Mouse (Mus musculus) heart, embryonic 11.5 days (tissue): ENCODE results near the gene D630045J12Rik. TPM values are rescaled to one million over a fixed set of nuclear protein-coding genes. Genes with fewer than 3 reads are reported as not detected.

Experiments
- ATAC-seq: fragments of 200-750 bp; cut with Nextera tagmentation; replicated peaks from 2 replicates; pipeline ENCODE4 v1.8.0; 2017; ENCODE audit warnings: moderate library complexity; ENCODE audit not compliant: insufficient number of reproducible peaks, low FRiP score, low TSS enrichment
- H3K27ac ChIP-seq: fragments of 300-500 bp; sonication (generic); 2 replicates; pipeline ENCODE4 v1.5.1; 2014; ENCODE audit warnings: mild to moderate bottlenecking, low read depth, low read length
- H3K27me3 ChIP-seq: fragments of 300-500 bp; sonication (generic); 2 replicates; pipeline ENCODE4 v1.6.1; 2014; ENCODE audit warnings: mild to moderate bottlenecking, low read length, mixed read lengths; ENCODE audit not compliant: control insufficient read depth, insufficient read depth
- H3K36me3 ChIP-seq: fragments of 300-500 bp; sonication (generic); 2 replicates; pipeline ENCODE4 v1.6.1; 2014; ENCODE audit warnings: mild to moderate bottlenecking, low read length, moderate library complexity, mixed read lengths; ENCODE audit not compliant: control insufficient read depth, insufficient read depth
- H3K4me1 ChIP-seq: fragments of 300-500 bp; sonication (generic); 2 replicates; pipeline ENCODE4 v1.6.1; 2014; ENCODE audit warnings: low read length; ENCODE audit not compliant: control insufficient read depth, insufficient read depth
- H3K4me2 ChIP-seq: fragments of 300-500 bp; sonication (generic); 2 replicates; pipeline ENCODE4 v1.6.1; 2014; ENCODE audit warnings: mild to moderate bottlenecking, moderate library complexity
- H3K4me3 ChIP-seq: fragments of 300-500 bp; sonication (generic); 2 replicates; pipeline ENCODE4 v1.5.1; 2014; ENCODE audit warnings: low read depth, low read length
- H3K9ac ChIP-seq: fragments of 300-500 bp; sonication (generic); 2 replicates; pipeline ENCODE4 v1.6.1; 2014; ENCODE audit warnings: mild to moderate bottlenecking, low read depth, low read length, moderate library complexity
- H3K9me3 ChIP-seq: fragments of 300-500 bp; sonication (generic); replicated peaks from 2 replicates; pipeline ENCODE4 v1.6.1; 2016; ENCODE audit warnings: low read length; ENCODE audit not compliant: control insufficient read depth
- WGBS: fragments of 180-500 bp; shearing (Covaris S2); extraction: QIAGEN DNeasy Blood & Tissue Kit; methylation state at CpG from one replicate; pipeline ENCODE4 v1.1.7; 2014; ENCODE audit not compliant: insufficient replicate concordance; 5-methylcytosine and 5-hydroxymethylcytosine counted together
- polyA plus RNA-seq: library from polyadenylated mRNA; unstranded; fragments of >200 nt; fragmentation: Nextera tagmentation; extraction: Ambion mirVana; gene quantifications from 2 replicates; pipeline ENCODE4 v1.2.1, GENCODE M21; 2014

The D630045J12Rik gene
- polyA plus RNA-seq, 1 experiment from 2014 or later, result 3.7 TPM

GRCm38 (mm10) chr6:38164705-38165104, 89.1 kb downstream of the D630045J12Rik start:
- Histone ChIP-seq H3K9ac (no peak overlapping the region), H3K4me2 (no peak overlapping the region), H3K4me3 (no peak overlapping the region), H3K27ac (no peak overlapping the region), H3K36me3 (no peaks in the 10 kb centered on the region), H3K27me3 (no peaks in the 10 kb centered on the region), H3K9me3 (no peaks in the 10 kb centered on the region), H3K4me1 (no peaks in the 10 kb centered on the region)
- no peak for ATAC-seq
- WGBS, result 79% methylated on average over 6 of the region's 6 CpGs

GRCm38 (mm10) chr6:38162825-38163504, 90.8 kb downstream of the D630045J12Rik start:
- no peak overlapping the region for H3K4me2 ChIP-seq
- 76% methylated on average over 14 of the region's 14 CpGs for WGBS
- no peak overlapping the region for H3K9ac ChIP-seq
- no peak for ATAC-seq
- H3K9me3 ChIP-seq, result no peaks in the 10 kb centered on the region
- H3K4me3 ChIP-seq, result no peak overlapping the region
- no peaks in the 10 kb centered on the region; the same call in 1 of the 2 replicates for H3K36me3 ChIP-seq
- no peaks in the 10 kb centered on the region for H3K4me1 ChIP-seq
- no peak overlapping the region for H3K27ac ChIP-seq
- H3K27me3 ChIP-seq, result no peaks in the 10 kb centered on the region

- ATAC-seq, result no peak
- H3K9ac ChIP-seq, result no peak overlapping the region
- WGBS, result 47% methylated on average over 2 of the region's 2 CpGs
- H3K27ac ChIP-seq, result no peak overlapping the region
- no peaks in the 10 kb centered on the region; the same call in 1 of the 2 replicates for H3K36me3 ChIP-seq
- H3K4me2 ChIP-seq, result no peak overlapping the region
- no peaks in the 10 kb centered on the region for H3K4me1 ChIP-seq
- H3K27me3 ChIP-seq, result no peaks in the 10 kb centered on the region
- H3K4me3 ChIP-seq, result no peak overlapping the region
- no peaks in the 10 kb centered on the region for H3K9me3 ChIP-seq
Measured at GRCm38 (mm10) chr6:38160556-38160955, 93.3 kb downstream of the D630045J12Rik start.

GRCm38 (mm10) chr6:38160102-38160501, 93.7 kb downstream of the D630045J12Rik start:
- Histone ChIP-seq H3K9me3 (no peaks in the 10 kb centered on the region), H3K36me3 (no peaks in the 10 kb centered on the region; the same call in 1 of the 2 replicates), H3K9ac (no peak overlapping the region), H3K27ac (no peak overlapping the region), H3K4me3 (no peak overlapping the region), H3K4me2 (no peak overlapping the region), H3K27me3 (no peaks in the 10 kb centered on the region), H3K4me1 (no peaks in the 10 kb centered on the region)
- ATAC-seq, result no peak
- 24% methylated on average over 3 of the region's 3 CpGs for WGBS

GRCm38 (mm10) chr6:38159576-38159975, 94.2 kb downstream of the D630045J12Rik start:
- Histone ChIP-seq H3K4me1 (no peaks in the 10 kb centered on the region), H3K36me3 (no peaks in the 10 kb centered on the region; the same call in 1 of the 2 replicates), H3K27me3 (no peaks in the 10 kb centered on the region), H3K9me3 (no peaks in the 10 kb centered on the region), H3K4me3 (no peak overlapping the region), H3K9ac (no peak overlapping the region), H3K4me2 (no peak overlapping the region), H3K27ac (no peak overlapping the region)
- no peak for ATAC-seq
- WGBS, result 86% methylated on average over 4 of the region's 4 CpGs

- Histone ChIP-seq H3K9ac (no peak overlapping the region), H3K4me1 (no peaks in the 10 kb centered on the region), H3K4me2 (no peak overlapping the region), H3K36me3 (no peaks in the 10 kb centered on the region; the same call in 1 of the 2 replicates), H3K4me3 (no peak overlapping the region), H3K27ac (no peak overlapping the region), H3K27me3 (no peaks in the 10 kb centered on the region), H3K9me3 (no peaks in the 10 kb centered on the region)
- WGBS, result 86% methylated on average over 16 of the region's 16 CpGs
- ATAC-seq, result no peak
Measured at GRCm38 (mm10) chr6:38157925-38158324, 95.9 kb downstream of the D630045J12Rik start.

- 89% methylated on average over 5 of the region's 5 CpGs for WGBS
- Histone ChIP-seq H3K9me3 (no peaks in the 10 kb centered on the region), H3K9ac (no peak overlapping the region), H3K36me3 (no peaks in the 10 kb centered on the region; the same call in 1 of the 2 replicates), H3K4me2 (no peak overlapping the region), H3K27me3 (no peaks in the 10 kb centered on the region), H3K27ac (no peak overlapping the region), H3K4me3 (no peak overlapping the region), H3K4me1 (peaks cover 7% of the 10 kb centered on the region)
- no peak for ATAC-seq
Measured at GRCm38 (mm10) chr6:38156204-38156603, 97.6 kb downstream of the D630045J12Rik start.

GRCm38 (mm10) chr6:38152305-38152704, 101.5 kb downstream of the D630045J12Rik start:
- no peak for ATAC-seq
- no peak overlapping the region for H3K4me2 ChIP-seq
- H3K27ac ChIP-seq, result no peak overlapping the region
- 40% methylated on average over 11 of the region's 11 CpGs for WGBS
- no peaks in the 10 kb centered on the region for H3K27me3 ChIP-seq
- no peaks in the 10 kb centered on the region for H3K36me3 ChIP-seq
- no peak overlapping the region for H3K9ac ChIP-seq
- no peaks in the 10 kb centered on the region for H3K9me3 ChIP-seq
- no peak overlapping the region for H3K4me3 ChIP-seq
- peaks cover 14% of the 10 kb centered on the region for H3K4me1 ChIP-seq

- Histone ChIP-seq H3K9ac (no peak overlapping the region), H3K27ac (no peak overlapping the region), H3K9me3 (no peaks in the 10 kb centered on the region), H3K27me3 (no peaks in the 10 kb centered on the region), H3K4me3 (no peak overlapping the region), H3K4me2 (no peak overlapping the region), H3K4me1 (peaks cover 17% of the 10 kb centered on the region), H3K36me3 (no peaks in the 10 kb centered on the region)
- no peak for ATAC-seq
- WGBS, result 86% methylated on average over 19 of the region's 19 CpGs
Measured at GRCm38 (mm10) chr6:38149483-38149882, 104.3 kb downstream of the D630045J12Rik start.
